Mouse (Mus musculus) thymus, adult 2 months (tissue): ENCODE measurements at regions not wholly inside any gene's neighbourhood (a gene's known extent, or its start where the extent isn't known, plus 50 kb on each side); places are given as distances from the start of the nearest gene placed in this dataset.

Experiments used
- CTCF ChIP-seq: fragments of 200-500 bp; IDR thresholded peaks from 2 replicates; pipeline ENCODE4 v1.5.1; 2012; ENCODE audit warnings: mild to moderate bottlenecking, control low read depth, low read length, moderate library complexity, borderline replicate concordance; ENCODE audit not compliant: control insufficient read depth, poor library complexity, insufficient read depth; ENCODE audit errors: extremely low read depth
- POLR2A ChIP-seq: fragments of 200-500 bp; IDR thresholded peaks from 2 replicates; pipeline ENCODE4 v1.6.1; 2012; ENCODE audit warnings: mild to moderate bottlenecking, low read length, control low read depth, moderate library complexity; ENCODE audit not compliant: control insufficient read depth, poor library complexity, insufficient read depth; ENCODE audit errors: extremely low read depth

GRCm38 (mm10) chr1:189063699-189064098, 56.1 kb upstream of the Kctd3 start:
- no peak for TF ChIP-seq CTCF
- no peak for TF ChIP-seq POLR2A
